Mouse (Mus musculus) embryonic facial prominence, embryonic 11.5 days (tissue): ENCODE data around the gene Chst15. TPM values are rescaled to one million over a fixed set of nuclear protein-coding genes. Genes with fewer than 3 reads are reported as not detected.

Source experiments
- ATAC-seq: fragments of 200-750 bp; cut with Nextera tagmentation; replicated peaks from 2 replicates; pipeline ENCODE4 v1.8.0; 2017; ENCODE audit warnings: low read depth; ENCODE audit not compliant: insufficient number of reproducible peaks, low FRiP score, low TSS enrichment
- DNase-seq: peaks from one replicate; pipeline ENCODE4 v3.0.0-alpha.2; 2015; ENCODE audit warnings: low spot score
- H3K27ac ChIP-seq: fragments of 300-500 bp; sonication (generic); replicated peaks from 2 replicates; pipeline ENCODE4 v1.5.1; 2014; ENCODE audit warnings: mild to moderate bottlenecking, low read depth, low read length, control low read depth
- H3K27me3 ChIP-seq: fragments of 300-500 bp; sonication (generic); 2 replicates; pipeline ENCODE4 v1.6.1; 2014; ENCODE audit warnings: mild to moderate bottlenecking, low read length, moderate library complexity, mixed read lengths; ENCODE audit not compliant: control insufficient read depth, insufficient read depth
- H3K36me3 ChIP-seq: fragments of 300-500 bp; sonication (generic); replicated peaks from 2 replicates; pipeline ENCODE4 v1.6.1; 2014; ENCODE audit warnings: low read depth, mild to moderate bottlenecking, low read length, moderate library complexity, mixed read lengths; ENCODE audit not compliant: control insufficient read depth, insufficient read depth
- H3K4me1 ChIP-seq: fragments of 300-500 bp; sonication (generic); 2 replicates; pipeline ENCODE4 v1.6.1; 2014; ENCODE audit warnings: low read length, mixed read lengths; ENCODE audit not compliant: control insufficient read depth, insufficient read depth
- H3K4me2 ChIP-seq: fragments of 300-500 bp; sonication (generic); 2 replicates; pipeline ENCODE4 v1.6.1; 2014; ENCODE audit warnings: low read depth, mild to moderate bottlenecking, control low read depth, low read length, moderate library complexity
- H3K4me3 ChIP-seq: fragments of 300-500 bp; sonication (generic); 2 replicates; pipeline ENCODE4 v1.5.1; 2014; ENCODE audit warnings: low read depth, low read length, control low read depth
- H3K9ac ChIP-seq: fragments of 300-500 bp; sonication (generic); replicated peaks from 2 replicates; pipeline ENCODE4 v1.6.1; 2014; ENCODE audit warnings: mild to moderate bottlenecking, control low read depth, low read length
- H3K9me3 ChIP-seq: fragments of 300-500 bp; sonication (generic); replicated peaks from 2 replicates; pipeline ENCODE4 v1.6.1; 2016; ENCODE audit warnings: mild to moderate bottlenecking, low read length, inconsistent platforms, mixed read lengths; ENCODE audit not compliant: control insufficient read depth
- WGBS: fragments of 180-500 bp; shearing (Covaris S2); extraction: QIAGEN DNeasy Blood & Tissue Kit; methylation state at CpG from one replicate; pipeline ENCODE4 v1.1.7; 2014; 5-methylcytosine and 5-hydroxymethylcytosine counted together
- polyA plus RNA-seq: library from polyadenylated mRNA; unstranded; fragments of >200 nt; fragmentation: Nextera tagmentation; extraction: Ambion mirVana; gene quantifications from 2 replicates; pipeline ENCODE4 v1.2.1, GENCODE M21; 2014

The Chst15 gene
- polyA plus RNA-seq, 1 experiment from 2014 or later = 8.7 TPM

GRCm38 (mm10) chr7:132199686-132200085, 117.3 kb downstream of the Chst15 start:
- Histone ChIP-seq H3K4me3 (no peak overlapping the region), H3K4me1 (no peaks in the 10 kb centered on the region; the same call in 1 of the 2 replicates), H3K4me2 (no peak overlapping the region), H3K36me3 (no peaks in the 10 kb centered on the region), H3K27ac (no peak overlapping the region), H3K9me3 (no peaks in the 10 kb centered on the region), H3K9ac (no peak overlapping the region), H3K27me3 (no peaks in the 10 kb centered on the region)
- ATAC-seq (no peak), DNase-seq (no peak)
- WGBS = 30% methylated on average over 6 of the region's 6 CpGs

DNA sequence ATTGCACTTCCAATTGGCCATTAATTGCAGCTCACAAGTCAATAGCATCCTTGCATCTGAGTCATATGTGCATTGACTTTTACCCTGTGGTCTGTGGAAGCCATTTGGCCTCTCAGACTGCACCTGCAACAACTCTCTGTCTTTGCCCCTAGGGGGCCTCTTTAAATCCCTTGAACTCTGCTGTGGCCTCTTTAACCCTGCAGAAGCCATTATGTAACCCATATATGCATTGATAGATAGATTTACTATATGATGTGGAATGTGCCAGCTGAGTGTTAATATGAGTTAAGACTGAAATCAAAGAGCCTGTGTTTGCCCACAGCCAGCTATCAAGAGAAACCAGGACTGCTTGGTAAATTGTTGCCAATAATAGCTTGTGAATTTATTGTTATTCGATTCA, 118.2 kb downstream of the Chst15 start:
- Histone ChIP-seq H3K27me3 (no peaks in the 10 kb centered on the region), H3K4me2 (no peak overlapping the region), H3K9me3 (no peaks in the 10 kb centered on the region), H3K9ac (no peak overlapping the region), H3K27ac (no peak overlapping the region), H3K36me3 (no peaks in the 10 kb centered on the region), H3K4me1 (no peaks in the 10 kb centered on the region; the same call in 1 of the 2 replicates), H3K4me3 (no peak overlapping the region)
- ATAC-seq = no peak
- DNase-seq = no peak
- 92% methylated on average over 1 of the region's 1 CpGs for WGBS

DNA sequence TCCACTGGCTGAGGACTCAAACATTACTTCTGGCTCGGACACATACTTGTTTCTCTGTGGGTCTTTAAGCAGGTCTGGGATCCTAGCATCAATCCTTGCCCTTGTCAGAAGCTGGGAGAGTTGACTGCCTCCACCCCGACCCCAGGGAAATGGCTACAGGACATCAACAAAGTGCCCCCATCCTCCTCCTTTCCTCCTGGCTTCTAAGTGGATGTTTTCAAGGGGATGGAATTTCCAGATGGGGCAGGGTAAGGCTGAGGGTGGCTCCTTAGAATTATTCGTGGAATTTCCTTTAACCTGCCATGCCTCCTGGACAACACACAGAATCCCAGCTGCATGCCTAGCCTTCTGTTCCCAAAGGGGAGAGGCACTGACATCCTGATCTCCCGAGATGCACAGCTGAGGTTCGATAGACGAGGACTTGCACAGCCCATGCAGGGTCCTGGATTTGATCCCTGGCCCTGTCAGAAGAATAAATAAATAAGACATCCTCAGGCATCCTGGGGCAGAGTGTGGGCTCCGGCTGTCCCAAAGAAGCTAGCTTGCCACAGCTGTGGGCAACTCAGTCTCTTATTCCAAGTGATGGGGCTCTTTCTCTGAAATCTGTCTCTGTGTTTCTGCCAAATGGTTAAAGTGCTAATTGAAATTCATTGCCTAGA, 119.1 kb downstream of the Chst15 start:
- no peak for DNase-seq
- Histone ChIP-seq H3K9ac (no peak overlapping the region), H3K27me3 (no peaks in the 10 kb centered on the region), H3K36me3 (no peaks in the 10 kb centered on the region), H3K4me3 (no peak overlapping the region), H3K27ac (no peak overlapping the region), H3K4me1 (no peaks in the 10 kb centered on the region; the same call in 1 of the 2 replicates), H3K9me3 (no peaks in the 10 kb centered on the region), H3K4me2 (no peak overlapping the region)
- 42% methylated on average over 7 of the region's 7 CpGs for WGBS
- no peak for ATAC-seq

- no peaks in the 10 kb centered on the region for H3K4me1 ChIP-seq
- no peak overlapping the region for H3K4me3 ChIP-seq
- DNase-seq = no peak
- ATAC-seq = no peak
- no peak overlapping the region for H3K4me2 ChIP-seq
- no peak overlapping the region for H3K9ac ChIP-seq
- H3K27me3 ChIP-seq = no peaks in the 10 kb centered on the region
- no peaks in the 10 kb centered on the region for H3K36me3 ChIP-seq
- H3K9me3 ChIP-seq = no peaks in the 10 kb centered on the region
- H3K27ac ChIP-seq = no peak overlapping the region
- 93% methylated on average over 1 of the region's 1 CpGs for whole genome bisulfite sequencing
Measured at GRCm38 (mm10) chr7:132196581-132196980, 120.4 kb downstream of the Chst15 start.

- no peak for ATAC-seq
- Histone ChIP-seq H3K9ac (no peak overlapping the region), H3K9me3 (no peaks in the 10 kb centered on the region), H3K4me3 (no peak overlapping the region), H3K4me1 (no peaks in the 10 kb centered on the region), H3K36me3 (no peaks in the 10 kb centered on the region), H3K27me3 (no peaks in the 10 kb centered on the region), H3K4me2 (no peak overlapping the region), H3K27ac (no peak overlapping the region)
- DNase-seq = no peak
- 96% methylated on average over 2 of the region's 2 CpGs for WGBS
Measured at GRCm38 (mm10) chr7:132193606-132194005, 123.4 kb downstream of the Chst15 start.

- Histone ChIP-seq H3K4me3 (no peak overlapping the region), H3K27ac (no peak overlapping the region), H3K27me3 (no peaks in the 10 kb centered on the region), H3K9me3 (no peaks in the 10 kb centered on the region), H3K9ac (no peak overlapping the region), H3K4me2 (0 out of 2 replicates have a peak overlapping the region, but pooled peaks have one; percentile 10), H3K36me3 (no peaks in the 10 kb centered on the region), H3K4me1 (peaks cover 7% of the 10 kb centered on the region)
- 28% methylated on average over 3 of the region's 3 CpGs for WGBS
- peak; percentile 78 for DNase-seq
- no peak for ATAC-seq
Measured at GRCm38 (mm10) chr7:132187456-132187855, 129.6 kb downstream of the Chst15 start.

Other genes starting within 250 kb of the Chst15 start
- 5.1 and 5.4 TPM in 2 replicates for gene Cpxm2, start 162.5 kb downstream of the Chst15 start, polyA plus RNA-seq